Mouse (Mus musculus): ENCODE measurements around the gene Gm10271.

DNA sequence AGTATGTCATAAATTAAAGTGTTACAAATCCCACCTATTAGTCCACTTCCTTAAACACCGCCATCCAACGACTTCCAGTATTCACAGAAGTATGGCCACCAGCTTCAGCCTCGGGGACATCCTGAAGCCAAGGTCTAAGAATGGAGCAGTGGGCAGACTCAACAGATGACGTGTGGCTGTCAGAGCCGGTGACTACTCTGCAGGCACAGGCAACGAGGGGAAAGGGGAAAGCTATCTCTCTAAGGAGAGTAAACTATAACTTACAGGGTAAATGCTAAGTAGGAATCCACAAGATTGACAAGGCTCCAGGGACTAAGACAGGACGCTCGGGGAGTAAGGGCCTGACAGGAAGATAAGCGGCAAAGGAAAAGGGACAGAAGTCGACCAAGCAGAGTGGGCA is 27.5 kb downstream of the Gm10271 start:
- TF ChIP-seq CTCF (IDR thresholded peaks at IDR 0.05): no peak
- TF ChIP-seq EP300 (IDR thresholded peaks at IDR 0.05): no peak

All from lung, postnatal 0 days (tissue).